Comparison of ENCODE assay signal across 12 mouse cellular contexts in the genomic region with DNA sequence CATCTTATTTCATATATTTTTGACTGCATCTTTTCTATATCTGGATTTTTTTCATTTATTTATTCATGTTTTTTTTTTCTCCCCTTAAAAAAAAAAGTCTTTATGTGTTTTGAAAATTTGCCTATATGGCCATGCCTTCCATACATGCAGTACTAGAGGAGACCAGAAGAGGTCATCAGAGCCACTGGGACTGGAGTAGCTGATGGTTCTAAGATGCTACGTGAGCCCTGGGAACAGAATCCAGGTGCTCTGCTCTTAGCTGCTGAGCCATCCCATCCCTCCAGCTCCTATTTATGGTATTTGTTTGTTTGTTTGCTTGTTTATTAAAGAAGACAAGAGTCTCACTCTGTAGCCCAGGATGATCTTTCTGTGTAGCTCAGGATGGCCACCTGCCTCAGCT. TPM values are rescaled to one million over a fixed set of nuclear protein-coding genes. Genes with fewer than 3 reads are reported as not detected.
DNase-seq lines count a peak whose midpoint lies in the region; ATAC-seq and TF ChIP-seq lines count a peak whose summit lies in the region.
"Had no signal": no experiment of that assay in that cellular context is flagged by ENCODE, and none has a peak within 500 bp of the region (broad histone marks: within the 10 kb centered on the region; RNA-seq: fewer than 3 reads in every experiment).

No protein-coding gene starts in this region.

- ATAC-seq in forebrain, postnatal 0 days: no peak
- ATAC-seq in forebrain, embryonic 13.5 days: no peak
- no peak for ATAC-seq in liver, postnatal 0 days
- no peak for ATAC-seq in forebrain, embryonic 12.5 days (ENCODE audit: low FRiP score)
- ATAC-seq: midbrain, embryonic 15.5 days had no signal

- H3K4me3 ChIP-seq in forebrain, postnatal 0 days (ENCODE audit: low read depth, low read length): no peak overlapping the region
- H3K4me3 ChIP-seq in forebrain, embryonic 13.5 days: no peak overlapping the region
- H3K4me3 ChIP-seq in liver, postnatal 0 days (ENCODE audit: low read depth, low read length): no peak overlapping the region
- no peak overlapping the region for H3K4me3 ChIP-seq in ES-Bruce4 (ENCODE audit: low read depth, low read length)
- no peak overlapping the region for H3K4me3 ChIP-seq in forebrain, embryonic 12.5 days (replicated peaks)
- H3K4me3 ChIP-seq: embryonic facial prominence, embryonic 15.5 days; heart, embryonic 13.5 days; limb, embryonic 15.5 days; midbrain, embryonic 15.5 days had no signal

- H3K27ac ChIP-seq in forebrain, postnatal 0 days (ENCODE audit: low read depth, low read length): no peak overlapping the region
- H3K27ac ChIP-seq in forebrain, embryonic 13.5 days: no peak overlapping the region
- no peak overlapping the region for H3K27ac ChIP-seq in liver, postnatal 0 days (ENCODE audit: low read depth)
- H3K27ac ChIP-seq in ES-Bruce4 (ENCODE audit: insufficient read depth, low read length): no peak overlapping the region
- no peak overlapping the region for H3K27ac ChIP-seq in forebrain, embryonic 12.5 days
- H3K27ac ChIP-seq: embryonic facial prominence, embryonic 15.5 days; heart, embryonic 13.5 days; limb, embryonic 15.5 days; midbrain, embryonic 15.5 days had no signal

- no peaks in the 10 kb centered on the region for H3K9me3 ChIP-seq in forebrain, postnatal 0 days (ENCODE audit: low read length)
- H3K9me3 ChIP-seq in forebrain, embryonic 13.5 days (replicated peaks): no peaks in the 10 kb centered on the region
- H3K9me3 ChIP-seq in liver, postnatal 0 days (ENCODE audit: low read length): no peaks in the 10 kb centered on the region
- H3K9me3 ChIP-seq in ES-Bruce4 (replicated peaks; ENCODE audit: control insufficient read depth, insufficient read depth, low read length, poor library complexity, severe bottlenecking): no peaks in the 10 kb centered on the region
- H3K9me3 ChIP-seq in forebrain, embryonic 12.5 days: 0 out of 2 replicates have a peak, but pooled peaks cover 6% of the 10 kb centered on the region
- H3K9me3 ChIP-seq: embryonic facial prominence, embryonic 15.5 days; heart, embryonic 13.5 days; limb, embryonic 15.5 days; midbrain, embryonic 15.5 days had no signal

- no peak overlapping the region for H3K4me2 ChIP-seq in forebrain, postnatal 0 days (ENCODE audit: low read depth)
- no peak overlapping the region for H3K4me2 ChIP-seq in forebrain, embryonic 13.5 days
- H3K4me2 ChIP-seq in liver, postnatal 0 days (ENCODE audit: low read depth, low read length): no peak overlapping the region
- no peak overlapping the region for H3K4me2 ChIP-seq in forebrain, embryonic 12.5 days
- H3K4me2 ChIP-seq: embryonic facial prominence, embryonic 15.5 days; heart, embryonic 13.5 days; limb, embryonic 15.5 days; midbrain, embryonic 15.5 days had no signal

- no peak overlapping the region for H3K9ac ChIP-seq in forebrain, postnatal 0 days
- no peak overlapping the region for H3K9ac ChIP-seq in forebrain, embryonic 13.5 days
- no peak overlapping the region for H3K9ac ChIP-seq in liver, postnatal 0 days (replicated peaks)
- no peak overlapping the region for H3K9ac ChIP-seq in ES-Bruce4 (ENCODE audit: low read depth, poor library complexity, severe bottlenecking)
- H3K9ac ChIP-seq in forebrain, embryonic 12.5 days: no peak overlapping the region
- H3K9ac ChIP-seq: embryonic facial prominence, embryonic 15.5 days; heart, embryonic 13.5 days; limb, embryonic 15.5 days; midbrain, embryonic 15.5 days had no signal

- no peaks in the 10 kb centered on the region for H3K4me1 ChIP-seq in forebrain, postnatal 0 days (ENCODE audit: insufficient read depth)
- H3K4me1 ChIP-seq in forebrain, embryonic 13.5 days: peaks cover 5% of the 10 kb centered on the region; the same call in 1 of the 2 replicates
- H3K4me1 ChIP-seq in liver, postnatal 0 days (ENCODE audit: insufficient read depth): no peaks in the 10 kb centered on the region
- H3K4me1 ChIP-seq in ES-Bruce4 (ENCODE audit: control insufficient read depth, insufficient read depth, low read length): no peaks in the 10 kb centered on the region
- no peaks in the 10 kb centered on the region for H3K4me1 ChIP-seq in forebrain, embryonic 12.5 days

- no peak for TF ChIP-seq EP300 in liver, postnatal 0 days (IDR thresholded peaks at IDR 0.05; ENCODE audit: low read depth)
- TF ChIP-seq EP300 in ES-Bruce4 (IDR thresholded peaks at IDR 0.05; ENCODE audit: insufficient read depth, low read depth, low read length): no peak

- H3K36me3 ChIP-seq in forebrain, postnatal 0 days (ENCODE audit: insufficient read depth): no peaks in the 10 kb centered on the region
- no peaks in the 10 kb centered on the region for H3K36me3 ChIP-seq in forebrain, embryonic 13.5 days (ENCODE audit: poor library complexity, severe bottlenecking)
- no peaks in the 10 kb centered on the region for H3K36me3 ChIP-seq in liver, postnatal 0 days (replicated peaks; ENCODE audit: insufficient read depth, low read length)
- no peaks in the 10 kb centered on the region for H3K36me3 ChIP-seq in ES-Bruce4 (ENCODE audit: control insufficient read depth, insufficient read depth, low read length, poor library complexity, severe bottlenecking)
- H3K36me3 ChIP-seq in forebrain, embryonic 12.5 days (replicated peaks): no peaks in the 10 kb centered on the region
- H3K36me3 ChIP-seq: embryonic facial prominence, embryonic 15.5 days; heart, embryonic 13.5 days; limb, embryonic 15.5 days; midbrain, embryonic 15.5 days had no signal

- TF ChIP-seq CTCF in forebrain, postnatal 0 days (IDR thresholded peaks at IDR 0.05; ENCODE audit: low read depth): peak; percentile 55
- peak; percentile 58 for TF ChIP-seq CTCF in liver, postnatal 0 days (IDR thresholded peaks at IDR 0.05; ENCODE audit: low read depth)
- TF ChIP-seq CTCF in ES-Bruce4 (IDR thresholded peaks at IDR 0.05; ENCODE audit: low read depth, low read length): peak; percentile 30

- WGBS in forebrain, postnatal 0 days: 52% methylated on average over 1 of the region's 1 CpGs
- WGBS in forebrain, embryonic 13.5 days: 39% methylated on average over 1 of the region's 1 CpGs
- WGBS in liver, postnatal 0 days (ENCODE audit: insufficient replicate concordance): 47% methylated on average over 1 of the region's 1 CpGs
- WGBS in forebrain, embryonic 12.5 days: 30% methylated on average over 1 of the region's 1 CpGs

- TF ChIP-seq POLR2A in ES-Bruce4 (IDR thresholded peaks at IDR 0.05; ENCODE audit: insufficient read depth, low read length): no peak

- DNase-seq in forebrain, postnatal 0 days: no peak
- no peak for DNase-seq in liver, postnatal 0 days
- DNase-seq in liver: no peak
- peak; percentile 9 for DNase-seq in naive thymus-derived CD4-positive, alpha-beta T cell, adult 2 months (ENCODE audit: low read depth)
- DNase-seq in right cerebral cortex, postnatal 14 days: no peak

- no peaks in the 10 kb centered on the region for H3K27me3 ChIP-seq in forebrain, postnatal 0 days (ENCODE audit: insufficient read depth, low read length)
- no peaks in the 10 kb centered on the region for H3K27me3 ChIP-seq in forebrain, embryonic 13.5 days
- H3K27me3 ChIP-seq in liver, postnatal 0 days (ENCODE audit: insufficient read depth, low read length): peaks cover 7% of the 10 kb centered on the region; the same call in 1 of the 2 replicates
- H3K27me3 ChIP-seq in ES-Bruce4 (ENCODE audit: control insufficient read depth, insufficient read depth, low read length, poor library complexity, severe bottlenecking): no peaks in the 10 kb centered on the region
- H3K27me3 ChIP-seq in forebrain, embryonic 12.5 days: peaks cover 11% of the 10 kb centered on the region
- H3K27me3 ChIP-seq: midbrain, embryonic 15.5 days had no signal

RNA-seq across cellular contexts. Expression of a gene that starts 8.9 kb away (rescaled TPM):
- 3.0 and 3.6 TPM in 2 replicates for total RNA-seq in forebrain, postnatal 0 days (2014; rRNA removed)
- 1.0 and 2.6 TPM in 2 replicates for polyA plus RNA-seq in forebrain, postnatal 0 days (2015; fragmentation: Nextera tagmentation; extraction: Ambion mirVana)
- 0.41 and 0.55 TPM in 2 replicates for polyA plus RNA-seq in forebrain, embryonic 13.5 days (2015; fragmentation: Nextera tagmentation; extraction: Ambion mirVana)
- not detected in 2 replicates for polyA plus RNA-seq in liver, postnatal 0 days (2015; fragmentation: Nextera tagmentation; extraction: Ambion mirVana)
- polyA plus RNA-seq in ES-Bruce4 (2011; ENCODE audit: insufficient read depth, insufficient read length, low read depth, missing spikeins): 1.8 and 1.9 TPM in 2 replicates
- polyA plus RNA-seq in forebrain, embryonic 12.5 days (2016; fragmentation: Nextera tagmentation; extraction: Ambion mirVana): 0.15 and 0.23 TPM in 2 replicates
- polyA plus RNA-seq: heart, embryonic 13.5 days had no signal
